ENCODE assay signal across 8 mouse cellular contexts in genomic region chr7:112868551-112869465, GRCm38 (mm10).
DNase-seq lines count a peak whose midpoint lies in the region; ATAC-seq lines count a peak whose summit lies in the region.

No protein-coding gene starts in this region.

- H3K27me3 ChIP-seq in embryonic facial prominence, embryonic 15.5 days, result no peaks in the 10 kb centered on the region
- no peaks in the 10 kb centered on the region for H3K27me3 ChIP-seq in midbrain, embryonic 11.5 days (ENCODE audit: control insufficient read depth, insufficient read depth, low read length)

- no peak overlapping the region for H3K9ac ChIP-seq in embryonic facial prominence, embryonic 15.5 days
- H3K9ac ChIP-seq in midbrain, embryonic 11.5 days (ENCODE audit: low read length), result no peak overlapping the region

- peaks cover 24% of the 10 kb centered on the region for H3K36me3 ChIP-seq in embryonic facial prominence, embryonic 15.5 days
- H3K36me3 ChIP-seq in midbrain, embryonic 11.5 days (ENCODE audit: control insufficient read depth, insufficient read depth, low read length), result no peaks in the 10 kb centered on the region; the same call in 1 of the 2 replicates

- H3K4me3 ChIP-seq in embryonic facial prominence, embryonic 15.5 days (replicated peaks), result no peak overlapping the region
- no peak overlapping the region for H3K4me3 ChIP-seq in midbrain, embryonic 11.5 days (ENCODE audit: low read depth, low read length)

- H3K4me2 ChIP-seq in embryonic facial prominence, embryonic 15.5 days (replicated peaks), result no peak overlapping the region
- H3K4me2 ChIP-seq in midbrain, embryonic 11.5 days, result no peak overlapping the region

- WGBS in embryonic facial prominence, embryonic 15.5 days, result 28% methylated on average over 7 of the region's 8 CpGs
- 65% methylated on average over 7 of the region's 8 CpGs for WGBS in midbrain, embryonic 11.5 days

- ATAC-seq in embryonic facial prominence, embryonic 15.5 days (ENCODE audit: insufficient number of reproducible peaks, low FRiP score, low TSS enrichment, low read depth), result peak; percentile 16; the same call in 1 of the 2 replicates
- no peak for ATAC-seq in midbrain, embryonic 11.5 days (ENCODE audit: low FRiP score)

- H3K27ac ChIP-seq in embryonic facial prominence, embryonic 15.5 days (replicated peaks), result peak overlapping the region; percentile 67; the same call in 1 of the 2 replicates
- H3K27ac ChIP-seq in midbrain, embryonic 11.5 days (ENCODE audit: low read depth, low read length), result no peak overlapping the region

- no peaks in the 10 kb centered on the region for H3K9me3 ChIP-seq in embryonic facial prominence, embryonic 15.5 days (replicated peaks)
- H3K9me3 ChIP-seq in midbrain, embryonic 11.5 days (ENCODE audit: control insufficient read depth, low read length), result no peaks in the 10 kb centered on the region

- DNase-seq in ovary, postnatal 36 days (ENCODE audit: low spot score), result peak; percentile 40
- DNase-seq in ovary, adult 18-20 months (ENCODE audit: low spot score), result no peak
- peak; percentile 47 for DNase-seq in adrenal gland, postnatal 25 days
- peak; percentile 83 for DNase-seq in heart, postnatal 4 days
- DNase-seq in layer of hippocampus, postnatal 14 days (ENCODE audit: low spot score in 2 of 2), result peak; percentile 78 to 82
- DNase-seq in midbrain, embryonic 11.5 days (ENCODE audit: low spot score, missing footprints), result peak; percentile 96
- peak; percentile 54 for DNase-seq in yolk sac, embryonic 10.5 days (ENCODE audit: low spot score)

- peaks cover 26% of the 10 kb centered on the region for H3K4me1 ChIP-seq in embryonic facial prominence, embryonic 15.5 days
- no peaks in the 10 kb centered on the region; the same call in 1 of the 2 replicates for H3K4me1 ChIP-seq in midbrain, embryonic 11.5 days (ENCODE audit: control insufficient read depth, insufficient read depth, low read length)
